Mouse (Mus musculus) stomach, embryonic 15.5 days (tissue): ENCODE measurements around the gene Slc35e3. TPM values are rescaled to one million over a fixed set of nuclear protein-coding genes. Genes with fewer than 3 reads are reported as not detected.

ENCODE experiments used
- ATAC-seq: fragments of 200-750 bp; cut with Nextera tagmentation; 2 replicates; pipeline ENCODE4 v1.8.0; 2017; ENCODE audit warnings: low read depth, moderate number of reproducible peaks, moderate TSS enrichment; ENCODE audit not compliant: insufficient read depth, low FRiP score
- H3K27ac ChIP-seq: fragments of 300-500 bp; sonication (generic); 2 replicates; pipeline ENCODE4 v1.5.1; 2015; ENCODE audit warnings: mild to moderate bottlenecking, inconsistent platforms
- H3K27me3 ChIP-seq: fragments of 300-500 bp; sonication (generic); replicated peaks from 2 replicates; pipeline ENCODE4 v1.6.1; 2015; ENCODE audit warnings: inconsistent platforms
- H3K36me3 ChIP-seq: fragments of 300-500 bp; sonication (generic); 2 replicates; pipeline ENCODE4 v1.6.1; 2015; ENCODE audit warnings: inconsistent platforms
- H3K4me1 ChIP-seq: fragments of 300-500 bp; sonication (generic); 2 replicates; pipeline ENCODE4 v1.6.1; 2015; ENCODE audit warnings: inconsistent platforms
- H3K4me2 ChIP-seq: fragments of 300-500 bp; sonication (generic); 2 replicates; pipeline ENCODE4 v1.6.1; 2015; ENCODE audit warnings: mild to moderate bottlenecking, inconsistent platforms
- H3K4me3 ChIP-seq: fragments of 300-500 bp; sonication (generic); replicated peaks from 2 replicates; pipeline ENCODE4 v1.5.1; 2015; ENCODE audit warnings: inconsistent platforms
- H3K9ac ChIP-seq: fragments of 300-500 bp; sonication (generic); 2 replicates; pipeline ENCODE4 v1.6.1; 2015; ENCODE audit warnings: inconsistent platforms
- H3K9me3 ChIP-seq: fragments of 300-500 bp; sonication (generic); 2 replicates; pipeline ENCODE4 v1.6.1; 2016; ENCODE audit warnings: inconsistent platforms
- WGBS: fragments of 180-500 bp; shearing (Covaris S2); methylation state at CpG from one replicate; pipeline ENCODE4 v1.1.7; 2015; 5-methylcytosine and 5-hydroxymethylcytosine counted together
- polyA plus RNA-seq: library from polyadenylated mRNA; unstranded; fragments of >200 nt; fragmentation: Nextera tagmentation; extraction: Ambion mirVana; gene quantifications from 2 replicates; pipeline ENCODE4 v1.2.1, GENCODE M21; 2015

Gene Slc35e3
- polyA plus RNA-seq, 1 experiment from 2014 or later: 16.5 TPM

DNA sequence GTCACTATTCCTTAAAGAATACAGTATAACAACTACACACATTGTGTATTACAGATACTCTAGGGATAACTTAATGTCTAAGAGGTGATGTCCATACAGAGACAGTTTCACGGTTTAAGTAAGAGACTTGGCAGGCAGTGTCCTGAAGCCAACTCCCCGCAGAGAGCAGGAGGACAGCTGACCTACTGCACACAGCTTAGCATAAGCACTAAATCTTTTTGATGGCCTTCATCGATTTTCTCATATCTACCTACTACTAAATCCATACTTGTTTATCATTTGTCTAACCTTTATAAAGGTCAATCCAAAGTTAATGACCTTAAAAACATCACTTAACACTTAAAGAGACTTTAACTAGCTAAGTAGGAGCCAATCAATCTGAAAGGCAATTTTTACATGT, 42.7 kb downstream of the Slc35e3 start:
- no peak for ATAC-seq
- H3K36me3 ChIP-seq: peaks cover 55% of the 10 kb centered on the region
- WGBS: 78% methylated on average over 3 of the region's 3 CpGs

GRCm38 (mm10) chr10:117702024-117702833, 43.9 kb downstream of the Slc35e3 start:
- Histone ChIP-seq H3K27ac (no peak overlapping the region), H3K9me3 (no peaks in the 10 kb centered on the region), H3K4me1 (no peaks in the 10 kb centered on the region), H3K4me2 (no peak overlapping the region), H3K9ac (no peak overlapping the region), H3K36me3 (peaks cover 63% of the 10 kb centered on the region), H3K4me3 (no peak overlapping the region), H3K27me3 (no peaks in the 10 kb centered on the region)
- WGBS: 97% methylated on average over 6 of the region's 6 CpGs
- no peak for ATAC-seq

More for the DNA sequence above, 42.7 kb downstream of the Slc35e3 start:
- H3K9me3 ChIP-seq: no peaks in the 10 kb centered on the region
- no peak overlapping the region for H3K9ac ChIP-seq
- H3K27me3 ChIP-seq: no peaks in the 10 kb centered on the region
- H3K27ac ChIP-seq: no peak overlapping the region
- no peaks in the 10 kb centered on the region for H3K4me1 ChIP-seq
- H3K4me2 ChIP-seq: no peak overlapping the region
- no peak overlapping the region for H3K4me3 ChIP-seq

- Histone ChIP-seq H3K4me1 (no peaks in the 10 kb centered on the region), H3K36me3 (peaks cover 57% of the 10 kb centered on the region), H3K9ac (no peak overlapping the region), H3K4me3 (no peak overlapping the region), H3K9me3 (no peaks in the 10 kb centered on the region), H3K4me2 (no peak overlapping the region), H3K27me3 (no peaks in the 10 kb centered on the region), H3K27ac (no peak overlapping the region)
- no peak for ATAC-seq
- 86% methylated on average over 6 of the region's 6 CpGs for WGBS
Measured at GRCm38 (mm10) chr10:117701034-117701829, 44.9 kb downstream of the Slc35e3 start.

GRCm38 (mm10) chr10:117700450-117700849, 45.7 kb downstream of the Slc35e3 start:
- no peak overlapping the region for H3K4me2 ChIP-seq
- no peak for ATAC-seq
- no peak overlapping the region for H3K9ac ChIP-seq
- whole genome bisulfite sequencing: 100% methylated on average over 1 of the region's 1 CpGs
- H3K27me3 ChIP-seq: no peaks in the 10 kb centered on the region
- H3K9me3 ChIP-seq: no peaks in the 10 kb centered on the region
- H3K36me3 ChIP-seq: peaks cover 63% of the 10 kb centered on the region
- H3K4me3 ChIP-seq: no peak overlapping the region
- H3K4me1 ChIP-seq: no peaks in the 10 kb centered on the region
- no peak overlapping the region for H3K27ac ChIP-seq

DNA sequence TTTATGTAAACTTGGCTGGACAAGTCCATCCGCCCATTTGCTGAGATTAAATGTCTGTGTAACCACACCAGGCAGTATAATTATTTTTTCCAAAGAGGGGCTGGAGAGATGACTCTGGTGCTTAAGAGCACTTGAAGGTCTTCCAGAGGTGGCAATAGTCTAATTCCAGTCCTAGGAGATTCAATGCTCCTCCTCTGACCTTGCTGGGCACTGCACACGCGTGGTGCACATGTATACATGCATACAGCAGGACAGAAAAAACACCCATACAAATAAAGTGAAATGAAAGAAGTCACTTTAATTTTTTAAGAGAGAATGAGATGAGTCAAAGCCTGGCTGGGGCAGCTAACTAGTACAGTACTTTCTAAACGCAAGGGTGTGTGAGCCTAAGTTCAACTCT, 46.3 kb downstream of the Slc35e3 start:
- Histone ChIP-seq H3K9ac (no peak overlapping the region), H3K27ac (no peak overlapping the region), H3K4me2 (no peak overlapping the region), H3K27me3 (no peaks in the 10 kb centered on the region), H3K4me1 (no peaks in the 10 kb centered on the region), H3K36me3 (peaks cover 62% of the 10 kb centered on the region), H3K4me3 (no peak overlapping the region), H3K9me3 (no peaks in the 10 kb centered on the region)
- ATAC-seq: no peak
- WGBS: 98% methylated on average over 4 of the region's 4 CpGs

DNA sequence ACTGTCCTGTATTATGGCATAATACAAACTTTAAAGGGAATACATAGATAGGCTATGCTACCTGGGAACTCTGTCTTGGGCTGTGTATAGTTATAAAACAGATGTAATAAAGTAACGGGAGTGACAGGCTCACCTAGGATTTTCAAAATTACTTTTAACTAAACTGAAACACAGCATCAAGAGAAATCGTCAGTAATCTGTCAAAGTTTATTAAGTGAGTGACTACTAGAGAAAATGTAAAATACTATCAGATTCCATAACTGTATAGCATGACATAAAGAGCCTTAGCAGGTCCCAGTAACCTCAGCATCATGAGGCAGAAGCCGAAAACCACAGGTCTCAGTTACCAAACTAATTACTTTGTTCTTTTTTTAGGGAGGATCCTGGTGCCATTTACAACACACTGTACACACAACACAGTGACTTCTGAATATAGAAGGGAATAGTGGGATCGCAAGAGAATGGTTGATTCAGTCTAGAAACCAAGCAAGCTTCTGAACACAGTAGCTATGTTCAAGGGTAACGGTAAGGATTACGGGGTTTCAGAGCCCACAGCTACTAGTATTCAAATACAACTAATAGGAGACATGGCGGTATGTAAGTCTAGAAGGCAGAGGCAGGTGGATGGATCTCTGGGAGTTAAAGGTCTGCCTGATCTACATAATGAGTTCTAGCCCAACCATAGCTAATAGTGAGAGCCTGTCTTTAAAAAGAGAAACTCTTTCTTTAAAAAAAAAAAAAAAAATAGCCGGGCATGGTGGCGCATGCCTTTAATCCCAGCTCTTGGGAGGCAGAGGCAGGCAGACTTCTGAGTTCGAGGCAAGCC, 47.6 kb downstream of the Slc35e3 start:
- Histone ChIP-seq H3K4me2 (no peak overlapping the region), H3K9me3 (no peaks in the 10 kb centered on the region), H3K27ac (no peak overlapping the region), H3K36me3 (peaks cover 68% of the 10 kb centered on the region), H3K4me1 (no peaks in the 10 kb centered on the region), H3K9ac (no peak overlapping the region), H3K27me3 (no peaks in the 10 kb centered on the region), H3K4me3 (no peak overlapping the region)
- no peak for ATAC-seq
- WGBS: 92% methylated on average over 10 of the region's 10 CpGs

DNA sequence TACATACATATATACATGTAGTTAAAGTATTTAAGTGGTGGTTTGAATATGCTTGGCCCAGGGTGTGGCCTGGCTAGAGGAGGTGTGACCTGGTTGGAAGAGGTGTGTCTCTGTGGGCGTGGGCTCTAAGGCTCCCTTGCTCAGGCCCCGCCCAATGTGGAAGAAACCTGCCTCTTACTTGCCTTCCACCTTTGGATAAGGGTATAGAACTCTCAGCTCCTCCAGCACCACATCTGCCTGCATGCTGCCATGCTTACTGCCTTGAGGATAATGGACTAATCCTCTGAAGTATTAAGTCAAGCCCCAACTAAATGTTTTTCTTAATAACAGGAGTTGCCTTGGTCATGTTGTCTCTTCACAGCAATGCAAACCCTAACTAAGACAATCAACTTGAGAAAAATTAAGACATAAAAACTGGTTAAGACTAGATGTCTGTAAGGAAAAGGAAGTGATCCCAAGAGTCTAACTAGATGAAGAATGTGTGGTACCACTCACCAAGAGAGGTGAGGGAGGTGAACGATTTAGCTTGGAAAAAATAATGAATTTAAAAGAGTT, 48.5 kb downstream of the Slc35e3 start:
- Histone ChIP-seq H3K27me3 (no peaks in the 10 kb centered on the region), H3K27ac (no peak overlapping the region), H3K4me3 (no peak overlapping the region), H3K9ac (no peak overlapping the region), H3K4me2 (no peak overlapping the region), H3K4me1 (no peaks in the 10 kb centered on the region), H3K36me3 (peaks cover 65% of the 10 kb centered on the region), H3K9me3 (no peaks in the 10 kb centered on the region)
- WGBS: 88% methylated on average over 3 of the region's 3 CpGs
- no peak for ATAC-seq

- Histone ChIP-seq H3K4me3 (no peak overlapping the region), H3K4me2 (no peak overlapping the region), H3K36me3 (peaks cover 70% of the 10 kb centered on the region), H3K4me1 (no peaks in the 10 kb centered on the region), H3K27me3 (no peaks in the 10 kb centered on the region), H3K9me3 (no peaks in the 10 kb centered on the region), H3K27ac (no peak overlapping the region), H3K9ac (no peak overlapping the region)
- no peak for ATAC-seq
- 88% methylated on average over 6 of the region's 6 CpGs for WGBS
Measured at GRCm38 (mm10) chr10:117696827-117697560, 49.2 kb downstream of the Slc35e3 start.

DNA sequence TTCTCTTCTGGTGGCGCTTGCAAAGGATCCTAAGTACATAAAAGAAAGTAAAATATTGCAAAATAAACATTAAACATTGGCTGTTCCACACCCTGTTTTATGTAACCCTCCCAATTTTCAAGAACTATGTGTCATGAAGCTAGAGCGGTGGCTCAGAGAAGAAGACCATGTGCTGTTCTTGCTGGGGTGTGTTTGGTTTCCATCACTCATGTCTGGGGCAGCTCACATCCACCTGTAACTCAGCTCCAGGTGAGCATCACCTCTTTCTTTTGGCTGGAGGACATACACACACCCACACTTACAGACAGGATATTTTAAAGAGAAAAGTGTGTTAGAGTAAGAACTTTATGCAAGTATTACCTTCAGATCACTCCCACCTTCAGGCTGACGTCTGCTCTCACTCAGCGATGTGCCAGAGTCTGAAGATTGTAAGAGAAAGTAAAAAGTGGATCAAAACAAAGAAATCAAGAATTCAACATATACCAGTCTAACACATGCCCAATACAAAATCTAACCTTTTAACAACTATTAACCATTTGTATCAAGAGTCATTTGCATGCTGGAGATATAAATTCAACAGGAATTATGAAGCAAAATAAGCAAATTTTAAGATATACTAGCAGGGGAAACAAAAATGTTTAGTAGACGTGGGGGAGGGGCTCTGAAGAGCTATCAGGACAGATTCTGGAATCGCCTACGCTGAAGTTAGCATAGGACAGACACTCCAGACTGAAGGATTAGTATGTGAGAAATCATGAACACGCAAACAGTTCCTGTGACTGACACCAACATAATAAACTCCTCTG, 49.9 kb downstream of the Slc35e3 start:
- no peaks in the 10 kb centered on the region for H3K9me3 ChIP-seq
- H3K9ac ChIP-seq: no peak overlapping the region
- no peak overlapping the region for H3K4me3 ChIP-seq
- no peaks in the 10 kb centered on the region for H3K27me3 ChIP-seq
- WGBS: 87% methylated on average over 8 of the region's 8 CpGs
- no peak overlapping the region for H3K27ac ChIP-seq
- no peak for ATAC-seq
- no peak overlapping the region for H3K4me2 ChIP-seq
- H3K4me1 ChIP-seq: no peaks in the 10 kb centered on the region
- peaks cover 70% of the 10 kb centered on the region for H3K36me3 ChIP-seq

GRCm38 (mm10) chr10:117695605-117696004, 50.6 kb downstream of the Slc35e3 start:
- no peak for ATAC-seq

More at GRCm38 (mm10) chr10:117695605-117696004, 50.6 kb downstream of the Slc35e3 start:
- H3K27me3 ChIP-seq: no peaks in the 10 kb centered on the region
- H3K4me1 ChIP-seq: no peaks in the 10 kb centered on the region
- H3K4me3 ChIP-seq: no peak overlapping the region
- H3K9ac ChIP-seq: no peak overlapping the region
- no peak overlapping the region for H3K4me2 ChIP-seq
- H3K27ac ChIP-seq: no peak overlapping the region
- WGBS: 95% methylated on average over 4 of the region's 4 CpGs
- no peaks in the 10 kb centered on the region for H3K9me3 ChIP-seq
- peaks cover 74% of the 10 kb centered on the region for H3K36me3 ChIP-seq
